ENCODE assay signal across 10 mouse cellular contexts in genomic region chr11:9191555-9192131, GRCm38 (mm10). TPM values are rescaled to one million over a fixed set of nuclear protein-coding genes. Genes with fewer than 3 reads are reported as not detected.
DNase-seq lines count a peak whose midpoint lies in the region; ATAC-seq and TF ChIP-seq lines count a peak whose summit lies in the region.
"Had no signal": no experiment of that assay in that cellular context is flagged by ENCODE, and none has a peak within 500 bp of the region (broad histone marks: within the 10 kb centered on the region; RNA-seq: fewer than 3 reads in every experiment).

Abca13 (plus strand) TSS chr11:9191942.

- no peak within 1 kb of the TSS for H3K9ac ChIP-seq in midbrain, postnatal 0 days (replicated peaks; ENCODE audit: low read length, poor library complexity, severe bottlenecking)
- no peak within 1 kb of the TSS for H3K9ac ChIP-seq in embryonic facial prominence, embryonic 15.5 days
- H3K9ac ChIP-seq: heart, embryonic 12.5 days had no signal

- peaks cover 6% of the 10 kb centered on the region for H3K27me3 ChIP-seq in midbrain, embryonic 10.5 days (ENCODE audit: low read depth, poor library complexity, severe bottlenecking)
- H3K27me3 ChIP-seq in midbrain, postnatal 0 days (ENCODE audit: insufficient read depth, low read length), result no peaks in the 10 kb centered on the region
- no peaks in the 10 kb centered on the region for H3K27me3 ChIP-seq in embryonic facial prominence, embryonic 15.5 days
- H3K27me3 ChIP-seq: heart, embryonic 12.5 days; megakaryocyte, embryonic 14.5 days had no signal

- DNase-seq in midbrain, embryonic 10.5 days (ENCODE audit: low spot score), result peak; percentile 19
- DNase-seq in midbrain, postnatal 0 days (ENCODE audit: low spot score), result no peak
- DNase-seq in kidney, postnatal 25 days, result peak; percentile 23 to 56
- peak; percentile 28 for DNase-seq in retina, embryonic 14.5 days (ENCODE audit: low spot score)
- DNase-seq in frontal cortex, adult 2 months (ENCODE audit: extremely low spot score in 1 of 2, low spot score in 1 of 2), result no peak
- no peak for DNase-seq in gastrocnemius, adult 8-10 months (ENCODE audit: low spot score in 2 of 2)
- DNase-seq in adrenal gland, adult 8-10 months, result no peak

- ATAC-seq in midbrain, postnatal 0 days (ENCODE audit: low FRiP score), result no peak
- 0 out of 2 replicates have a peak, but pooled peaks have one; percentile 15 for ATAC-seq in embryonic facial prominence, embryonic 15.5 days (ENCODE audit: insufficient number of reproducible peaks, low FRiP score, low TSS enrichment, low read depth)

- H3K4me2 ChIP-seq in midbrain, postnatal 0 days (ENCODE audit: low read depth, low read length, poor library complexity, severe bottlenecking), result no peak within 1 kb of the TSS
- no peak within 1 kb of the TSS for H3K4me2 ChIP-seq in embryonic facial prominence, embryonic 15.5 days (replicated peaks)
- H3K4me2 ChIP-seq: heart, embryonic 12.5 days had no signal

- WGBS in midbrain, embryonic 10.5 days, result 46% methylated on average over 12 of the region's 12 CpGs
- WGBS in midbrain, postnatal 0 days, result 36% methylated on average over 12 of the region's 12 CpGs
- 26% methylated on average over 12 of the region's 12 CpGs for WGBS in embryonic facial prominence, embryonic 15.5 days

- peak within 1 kb of the TSS; percentile 17; the same call in 1 of the 2 replicates for H3K27ac ChIP-seq in midbrain, embryonic 10.5 days (replicated peaks)
- no peak within 1 kb of the TSS for H3K27ac ChIP-seq in midbrain, postnatal 0 days (ENCODE audit: low read depth, low read length)
- H3K27ac ChIP-seq in embryonic facial prominence, embryonic 15.5 days (replicated peaks), result no peak within 1 kb of the TSS

- peaks cover 12% of the 10 kb centered on the region for H3K4me1 ChIP-seq in midbrain, embryonic 10.5 days
- H3K4me1 ChIP-seq in midbrain, postnatal 0 days (ENCODE audit: insufficient read depth, low read length), result no peaks in the 10 kb centered on the region
- no peaks in the 10 kb centered on the region for H3K4me1 ChIP-seq in embryonic facial prominence, embryonic 15.5 days
- H3K4me1 ChIP-seq: heart, embryonic 12.5 days had no signal

- no peaks in the 10 kb centered on the region for H3K36me3 ChIP-seq in midbrain, embryonic 10.5 days
- no peaks in the 10 kb centered on the region for H3K36me3 ChIP-seq in midbrain, postnatal 0 days (ENCODE audit: insufficient read depth, low read length)
- H3K36me3 ChIP-seq in embryonic facial prominence, embryonic 15.5 days, result no peaks in the 10 kb centered on the region
- H3K36me3 ChIP-seq: heart, embryonic 12.5 days had no signal

- no peak for TF ChIP-seq CTCF in midbrain, postnatal 0 days (IDR thresholded peaks at IDR 0.05)

- H3K9me3 ChIP-seq in midbrain, embryonic 10.5 days (replicated peaks), result no peaks in the 10 kb centered on the region
- no peaks in the 10 kb centered on the region for H3K9me3 ChIP-seq in midbrain, postnatal 0 days (ENCODE audit: low read length)
- no peaks in the 10 kb centered on the region for H3K9me3 ChIP-seq in embryonic facial prominence, embryonic 15.5 days (replicated peaks)
- H3K9me3 ChIP-seq: heart, embryonic 12.5 days had no signal

- H3K4me3 ChIP-seq in midbrain, embryonic 10.5 days, result no peak within 1 kb of the TSS
- no peak within 1 kb of the TSS for H3K4me3 ChIP-seq in midbrain, postnatal 0 days (ENCODE audit: low read depth, low read length)
- H3K4me3 ChIP-seq in embryonic facial prominence, embryonic 15.5 days (replicated peaks), result no peak within 1 kb of the TSS
- H3K4me3 ChIP-seq: heart, embryonic 12.5 days; megakaryocyte, embryonic 14.5 days had no signal

RNA-seq across cellular contexts. Expression of gene Abca13, which starts in this region (rescaled TPM):
- polyA plus RNA-seq in midbrain, embryonic 10.5 days (2016; fragmentation: Nextera tagmentation; extraction: Ambion mirVana), result 0.01 TPM in 1 of 2 replicates, not detected in the other
- total RNA-seq in midbrain, postnatal 0 days (2014; rRNA removed), result 0.05 and 0.28 TPM in 2 replicates
- 0.01 and 0.04 TPM in 2 replicates for polyA plus RNA-seq in midbrain, postnatal 0 days (2015; fragmentation: Nextera tagmentation; extraction: Ambion mirVana)
- polyA plus RNA-seq in embryonic facial prominence, embryonic 15.5 days (2015; fragmentation: Nextera tagmentation; extraction: Ambion mirVana), result 0.07 TPM in 2 replicates
- 0.02 and 0.04 TPM in 2 replicates for polyA plus RNA-seq in frontal cortex, adult 2 months (2012; rRNA removed)
- total RNA-seq in gastrocnemius, adult 8-10 months (2022), result not detected
- under 1 TPM in 3 of 4 experiments, not detected in 1; 0.03 to 0.06 (median 0.03) TPM for total RNA-seq in adrenal gland, adult 8-10 months (2022)

Comparison
In these comparisons a context has a peak if more than half of its experiments do, and no peak if none do; other contexts are left out.
1. Peak in DNase-seq and H3K27ac ChIP-seq in midbrain, embryonic 10.5 days; RNA of the gene not detected or under 1 TPM.
2. Peak in ATAC-seq in embryonic facial prominence, embryonic 15.5 days; RNA of the gene not detected or under 1 TPM.
3. DNase-seq: peak in kidney, postnatal 25 days (2 of 2) and retina, embryonic 14.5 days (single experiment); none in midbrain, postnatal 0 days (single experiment), frontal cortex, adult 2 months (0 of 2), gastrocnemius, adult 8-10 months (0 of 2) and adrenal gland, adult 8-10 months (single experiment).